Mouse (Mus musculus) heart, embryonic 11.5 days (tissue): ENCODE data around the gene Rabggta. TPM values are rescaled to one million over a fixed set of nuclear protein-coding genes. Genes with fewer than 3 reads are reported as not detected.

Source experiments
- ATAC-seq: fragments of 200-750 bp; cut with Nextera tagmentation; replicated peaks from 2 replicates; pipeline ENCODE4 v1.8.0; 2017; ENCODE audit warnings: moderate library complexity; ENCODE audit not compliant: insufficient number of reproducible peaks, low FRiP score, low TSS enrichment
- H3K27ac ChIP-seq: fragments of 300-500 bp; sonication (generic); 2 replicates; pipeline ENCODE4 v1.5.1; 2014; ENCODE audit warnings: mild to moderate bottlenecking, low read depth, low read length
- H3K27me3 ChIP-seq: fragments of 300-500 bp; sonication (generic); 2 replicates; pipeline ENCODE4 v1.6.1; 2014; ENCODE audit warnings: mild to moderate bottlenecking, low read length, mixed read lengths; ENCODE audit not compliant: control insufficient read depth, insufficient read depth
- H3K36me3 ChIP-seq: fragments of 300-500 bp; sonication (generic); 2 replicates; pipeline ENCODE4 v1.6.1; 2014; ENCODE audit warnings: mild to moderate bottlenecking, low read length, moderate library complexity, mixed read lengths; ENCODE audit not compliant: control insufficient read depth, insufficient read depth
- H3K4me1 ChIP-seq: fragments of 300-500 bp; sonication (generic); 2 replicates; pipeline ENCODE4 v1.6.1; 2014; ENCODE audit warnings: low read length; ENCODE audit not compliant: control insufficient read depth, insufficient read depth
- H3K4me2 ChIP-seq: fragments of 300-500 bp; sonication (generic); 2 replicates; pipeline ENCODE4 v1.6.1; 2014; ENCODE audit warnings: mild to moderate bottlenecking, moderate library complexity
- H3K4me3 ChIP-seq: fragments of 300-500 bp; sonication (generic); 2 replicates; pipeline ENCODE4 v1.5.1; 2014; ENCODE audit warnings: low read depth, low read length
- H3K9ac ChIP-seq: fragments of 300-500 bp; sonication (generic); 2 replicates; pipeline ENCODE4 v1.6.1; 2014; ENCODE audit warnings: mild to moderate bottlenecking, low read depth, low read length, moderate library complexity
- H3K9me3 ChIP-seq: fragments of 300-500 bp; sonication (generic); replicated peaks from 2 replicates; pipeline ENCODE4 v1.6.1; 2016; ENCODE audit warnings: low read length; ENCODE audit not compliant: control insufficient read depth
- WGBS: fragments of 180-500 bp; shearing (Covaris S2); extraction: QIAGEN DNeasy Blood & Tissue Kit; methylation state at CpG from one replicate; pipeline ENCODE4 v1.1.7; 2014; ENCODE audit not compliant: insufficient replicate concordance; 5-methylcytosine and 5-hydroxymethylcytosine counted together
- polyA plus RNA-seq: library from polyadenylated mRNA; unstranded; fragments of >200 nt; fragmentation: Nextera tagmentation; extraction: Ambion mirVana; gene quantifications from 2 replicates; pipeline ENCODE4 v1.2.1, GENCODE M21; 2014

Gene Rabggta
- polyA plus RNA-seq, 1 experiment from 2014 or later, result 19.1 TPM

DNA sequence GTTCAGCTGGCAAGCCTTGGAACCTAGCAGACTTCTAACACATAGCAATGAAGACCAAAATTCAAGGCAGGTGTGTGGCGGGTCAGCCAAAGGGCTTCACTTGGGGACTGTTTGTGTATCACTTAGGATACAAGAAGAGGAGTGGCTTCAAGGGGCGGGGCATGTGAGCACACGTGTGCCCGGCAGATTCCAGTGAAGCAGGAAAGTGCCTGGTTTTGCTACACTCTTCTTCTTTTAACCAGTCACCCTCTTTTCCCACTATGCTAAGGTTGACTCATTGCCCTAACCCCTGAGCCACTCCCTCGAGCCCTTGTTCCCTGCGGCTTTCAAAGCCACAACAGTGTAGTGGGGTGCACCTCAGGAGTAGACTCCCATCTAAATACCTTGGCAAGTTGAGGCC lies 7.2 kb downstream of the Rabggta start:
- WGBS, result 35% methylated on average over 6 of the region's 6 CpGs
- Histone ChIP-seq H3K4me1 (peaks cover 8% of the 10 kb centered on the region; the same call in 1 of the 2 replicates), H3K9ac (no peak overlapping the region), H3K9me3 (no peaks in the 10 kb centered on the region), H3K36me3 (peaks cover 8% of the 10 kb centered on the region), H3K27me3 (peaks cover 27% of the 10 kb centered on the region), H3K27ac (no peak overlapping the region), H3K4me3 (no peak overlapping the region), H3K4me2 (no peak overlapping the region)
- ATAC-seq, result no peak

DNA sequence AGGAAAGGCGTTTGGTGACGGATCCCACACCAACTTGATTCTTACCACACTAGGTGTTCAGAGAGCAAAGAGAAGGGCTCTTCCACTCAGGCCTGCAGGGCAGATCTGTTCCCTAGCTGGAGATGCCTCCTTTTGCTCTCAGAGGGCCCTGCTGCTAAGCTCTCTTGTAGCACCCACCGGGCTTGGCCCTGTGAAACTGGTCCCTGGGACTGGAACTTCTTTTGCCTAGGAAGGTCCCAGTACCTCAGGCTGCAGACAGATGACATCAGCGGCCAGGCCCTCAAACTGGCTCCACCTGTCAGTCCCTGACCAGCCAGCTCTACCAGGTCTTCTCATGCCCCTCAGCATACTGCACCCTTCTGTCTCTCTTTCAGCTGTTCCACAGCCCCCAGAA lies 8.3 kb downstream of the Rabggta start, which contains the start of gene Tgm1:
Gene Tgm1 (minus strand): TSS at position 198 of the 394 bp plus-strand sequence.
- Histone ChIP-seq H3K27ac (no peak within 1 kb of the TSS), H3K4me1 (peaks cover 8% of the 10 kb centered on the region; the same call in 1 of the 2 replicates), H3K4me3 (peak within 1 kb of the TSS; percentile 28), H3K27me3 (peaks cover 27% of the 10 kb centered on the region), H3K4me2 (peak within 1 kb of the TSS; percentile 62), H3K9ac (no peak within 1 kb of the TSS), H3K36me3 (peaks cover 8% of the 10 kb centered on the region), H3K9me3 (no peaks in the 10 kb centered on the region)
- no peak for ATAC-seq
- WGBS, result 23% methylated on average over 4 of the region's 4 CpGs

DNA sequence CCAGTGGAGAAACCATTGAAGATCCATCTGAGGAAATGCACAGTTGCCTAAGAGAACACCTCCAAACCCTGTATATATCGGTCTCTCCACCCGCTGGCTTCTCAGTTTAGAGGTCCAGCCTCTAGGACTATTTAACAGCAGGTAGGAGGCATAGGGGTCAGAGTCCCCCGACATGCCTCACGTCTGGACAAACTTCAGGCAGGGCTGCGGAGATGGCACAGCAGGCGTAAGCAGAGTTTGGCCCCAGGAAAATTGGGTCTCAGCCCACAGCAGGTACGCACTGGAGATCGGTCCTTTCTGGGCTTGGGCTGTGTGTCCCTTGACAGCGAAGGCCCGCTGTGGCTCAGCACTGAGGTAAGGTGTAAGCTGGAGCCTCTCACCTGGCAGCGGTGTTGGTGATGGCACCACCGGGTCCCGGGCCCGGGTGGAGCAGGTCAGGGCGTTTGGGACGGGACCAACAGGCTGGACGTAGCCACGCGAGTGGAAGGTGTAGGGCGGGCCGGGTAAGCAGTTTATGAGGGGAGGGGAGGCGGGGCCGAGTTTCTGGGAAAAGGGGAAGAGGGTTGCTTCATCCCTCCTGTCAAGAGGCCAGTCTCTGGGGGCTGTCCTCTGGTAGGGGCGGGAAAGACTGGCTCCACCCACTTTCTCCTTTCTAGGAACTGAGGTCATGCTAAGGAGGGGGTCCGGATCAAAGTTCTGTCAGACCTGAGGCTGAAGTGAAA lies 8.9 kb downstream of the Rabggta start:
- Histone ChIP-seq H3K4me1 (peaks cover 8% of the 10 kb centered on the region; the same call in 1 of the 2 replicates), H3K27me3 (peaks cover 27% of the 10 kb centered on the region), H3K27ac (no peak overlapping the region), H3K9me3 (no peaks in the 10 kb centered on the region), H3K4me2 (peak overlapping the region; percentile 62), H3K9ac (no peak overlapping the region), H3K36me3 (peaks cover 5% of the 10 kb centered on the region), H3K4me3 (peak overlapping the region; percentile 28)
- WGBS, result 15% methylated on average over 24 of the region's 25 CpGs
- ATAC-seq, result no peak

DNA sequence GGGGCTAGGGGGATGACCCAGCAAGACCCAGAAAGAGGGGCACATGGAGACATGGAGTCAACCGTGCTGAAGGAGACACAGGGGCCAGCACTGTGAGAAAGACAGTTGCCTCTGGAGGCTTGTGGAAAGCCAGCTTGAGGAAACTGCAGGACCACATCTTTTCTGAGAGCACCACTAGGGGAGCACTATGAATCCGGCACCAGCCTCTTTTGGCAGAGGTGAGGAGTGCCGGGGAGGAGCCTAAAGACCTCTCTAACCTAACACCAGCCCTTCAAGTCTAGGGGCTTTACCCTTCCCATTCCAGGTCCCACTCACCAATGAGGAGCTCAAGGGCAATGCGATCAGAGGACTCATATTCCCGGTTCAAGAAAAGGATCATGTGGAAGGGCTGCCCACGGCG lies 10.3 kb downstream of the Rabggta start:
- WGBS, result 65% methylated on average over 7 of the region's 7 CpGs
- ATAC-seq, result no peak
- H3K9me3 ChIP-seq, result no peaks in the 10 kb centered on the region
- peaks cover 27% of the 10 kb centered on the region for H3K27me3 ChIP-seq
- H3K9ac ChIP-seq, result no peak overlapping the region
- H3K4me2 ChIP-seq, result no peak overlapping the region
- no peak overlapping the region for H3K27ac ChIP-seq
- H3K4me1 ChIP-seq, result peaks cover 8% of the 10 kb centered on the region; the same call in 1 of the 2 replicates
- H3K36me3 ChIP-seq, result no peaks in the 10 kb centered on the region
- no peak overlapping the region for H3K4me3 ChIP-seq

DNA sequence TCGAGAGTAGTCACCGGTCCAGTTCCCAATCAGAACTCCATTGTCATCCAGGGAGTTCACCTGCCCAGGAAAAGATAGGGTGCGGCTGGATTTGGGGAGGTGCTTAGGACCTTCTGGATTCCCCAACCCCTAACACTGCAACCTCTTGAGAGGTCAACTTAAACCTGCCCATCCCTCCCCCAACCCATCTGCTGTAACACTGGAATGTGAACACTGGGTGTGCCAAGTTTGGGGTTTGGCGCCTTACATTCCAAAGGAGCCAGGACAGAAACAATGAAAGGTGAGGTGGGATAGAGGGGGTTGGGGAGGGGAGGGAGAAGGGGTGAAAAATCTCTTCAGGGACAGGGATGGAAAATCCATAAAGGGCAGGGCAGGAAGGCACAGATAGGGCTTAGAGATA lies 12.6 kb downstream of the Rabggta start:
- 77% methylated on average over 4 of the region's 4 CpGs for WGBS
- no peak for ATAC-seq
- H3K4me3 ChIP-seq, result no peak overlapping the region
- H3K4me2 ChIP-seq, result no peak overlapping the region
- H3K4me1 ChIP-seq, result peaks cover 8% of the 10 kb centered on the region; the same call in 1 of the 2 replicates
- no peaks in the 10 kb centered on the region for H3K9me3 ChIP-seq
- no peak overlapping the region for H3K9ac ChIP-seq
- peaks cover 27% of the 10 kb centered on the region for H3K27me3 ChIP-seq
- H3K27ac ChIP-seq, result no peak overlapping the region
- no peaks in the 10 kb centered on the region for H3K36me3 ChIP-seq

DNA sequence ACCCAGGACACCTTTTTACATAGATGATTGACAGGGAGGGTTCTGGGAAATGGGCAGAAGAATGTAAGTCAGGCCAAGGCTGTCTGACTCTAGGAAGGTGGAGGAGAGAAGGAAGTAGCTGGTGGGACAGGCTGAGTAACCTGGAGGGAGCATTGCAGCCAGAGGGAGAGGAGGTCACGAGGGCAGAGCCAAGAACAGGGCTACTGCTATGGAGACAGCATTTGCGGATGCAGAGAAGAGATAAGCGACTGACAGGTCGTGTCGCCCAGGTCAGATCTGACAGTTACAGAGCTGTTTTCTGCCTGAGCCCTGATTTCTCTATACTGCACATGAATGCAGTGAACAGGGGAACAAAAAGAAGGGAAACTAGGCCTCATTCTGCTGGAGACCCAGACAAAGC lies 14.7 kb downstream of the Rabggta start:
- H3K9ac ChIP-seq, result no peak overlapping the region
- H3K27me3 ChIP-seq, result peaks cover 13% of the 10 kb centered on the region
- no peaks in the 10 kb centered on the region for H3K4me1 ChIP-seq
- ATAC-seq, result no peak
- H3K36me3 ChIP-seq, result no peaks in the 10 kb centered on the region
- 59% methylated on average over 5 of the region's 5 CpGs for WGBS
- H3K4me2 ChIP-seq, result no peak overlapping the region
- H3K9me3 ChIP-seq, result no peaks in the 10 kb centered on the region
- H3K27ac ChIP-seq, result no peak overlapping the region
- H3K4me3 ChIP-seq, result no peak overlapping the region

DNA sequence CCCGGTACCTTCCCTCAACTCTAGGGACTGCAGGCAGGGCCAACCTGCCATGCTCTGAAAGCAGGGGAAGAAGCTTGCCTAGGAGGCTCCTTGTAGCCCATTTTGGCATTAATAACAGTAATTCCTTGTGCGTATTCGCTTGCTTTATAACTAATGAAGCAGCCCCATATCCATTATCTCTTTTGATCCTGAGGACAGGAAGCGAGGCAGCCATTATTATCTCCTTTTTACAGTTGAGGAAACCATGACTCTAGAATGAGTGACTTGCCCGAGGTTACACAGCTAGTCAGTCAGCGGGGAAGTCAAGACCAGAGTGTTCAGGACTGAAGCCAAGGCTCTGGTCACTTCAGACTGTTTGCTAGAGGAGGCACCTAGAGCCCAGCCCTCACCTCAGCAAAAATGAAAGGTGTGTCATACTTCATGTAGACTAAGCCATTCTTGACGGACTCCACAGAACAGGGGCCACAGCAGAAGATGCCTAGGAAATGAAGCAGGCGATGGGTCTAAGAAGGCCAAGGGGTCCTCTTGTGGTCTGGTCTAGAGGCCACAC lies 15.9 kb downstream of the Rabggta start:
- Histone ChIP-seq H3K27ac (no peak overlapping the region), H3K36me3 (no peaks in the 10 kb centered on the region), H3K9me3 (no peaks in the 10 kb centered on the region), H3K27me3 (peaks cover under 1% of the 10 kb centered on the region), H3K9ac (no peak overlapping the region), H3K4me2 (no peak overlapping the region), H3K4me1 (no peaks in the 10 kb centered on the region), H3K4me3 (no peak overlapping the region)
- ATAC-seq, result no peak
- 74% methylated on average over 8 of the region's 8 CpGs for WGBS

DNA sequence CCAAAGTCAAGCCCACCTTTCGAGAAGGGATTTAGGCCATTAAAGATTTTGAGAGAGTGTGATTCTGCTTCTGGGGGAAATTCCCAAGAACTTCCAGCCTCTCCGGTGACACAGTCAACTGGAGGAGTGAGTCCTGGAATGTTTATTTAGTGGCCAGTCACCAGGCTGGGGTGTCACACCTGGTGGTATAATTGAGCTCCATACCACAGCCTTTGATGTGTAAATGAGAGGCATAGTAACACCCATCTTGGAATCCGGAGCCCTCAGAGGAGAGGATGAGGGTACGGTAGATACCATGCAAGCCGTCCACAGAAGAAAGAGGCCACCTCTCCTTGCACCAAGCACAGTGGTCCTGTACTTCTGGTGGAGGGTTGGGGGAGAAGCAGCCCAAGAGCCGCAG lies 19.3 kb downstream of the Rabggta start:
- WGBS, result 52% methylated on average over 6 of the region's 6 CpGs
- Histone ChIP-seq H3K27ac (no peak overlapping the region), H3K36me3 (no peaks in the 10 kb centered on the region), H3K4me1 (no peaks in the 10 kb centered on the region), H3K4me3 (no peak overlapping the region), H3K9me3 (no peaks in the 10 kb centered on the region), H3K27me3 (no peaks in the 10 kb centered on the region; the same call in 1 of the 2 replicates), H3K9ac (no peak overlapping the region), H3K4me2 (no peak overlapping the region)
- no peak for ATAC-seq

DNA sequence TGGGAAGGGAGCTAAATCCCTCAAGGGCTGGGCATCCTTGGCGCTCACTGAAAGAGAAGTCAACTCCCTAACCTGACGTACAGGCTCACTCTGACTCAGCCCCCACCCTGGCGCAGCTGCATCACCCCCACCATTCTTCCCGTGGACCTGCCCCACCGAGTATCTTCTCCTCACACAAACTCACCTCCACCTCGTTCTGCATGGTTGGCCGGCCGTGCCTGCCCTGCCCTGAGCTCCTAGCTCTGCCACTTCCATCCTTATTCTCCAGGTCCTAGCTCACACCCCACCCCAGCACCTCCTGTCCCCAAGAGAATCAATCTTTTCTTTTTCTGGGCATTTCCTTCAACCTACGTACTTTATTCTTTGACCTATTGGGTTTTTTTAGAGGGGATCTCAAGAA lies 20.9 kb downstream of the Rabggta start:
- Histone ChIP-seq H3K36me3 (no peaks in the 10 kb centered on the region), H3K4me2 (no peak overlapping the region), H3K9me3 (no peaks in the 10 kb centered on the region), H3K27ac (no peak overlapping the region), H3K4me1 (no peaks in the 10 kb centered on the region), H3K27me3 (no peaks in the 10 kb centered on the region; the same call in 1 of the 2 replicates), H3K9ac (no peak overlapping the region), H3K4me3 (no peak overlapping the region)
- no peak for ATAC-seq
- 67% methylated on average over 9 of the region's 9 CpGs for WGBS
